31 mouse cellular contexts compared by ENCODE assay signal in genomic region chr6:53750539-53750938, GRCm38 (mm10).
"Had no signal": no experiment of that assay in that cellular context is flagged by ENCODE, and none has a peak within 500 bp of the region (broad histone marks: within the 10 kb centered on the region; RNA-seq: fewer than 3 reads in every experiment).

No protein-coding gene starts in this region.

- H3K4me1 ChIP-seq: limb, embryonic 10.5 days; limb, embryonic 12.5 days; limb, embryonic 15.5 days; liver, embryonic 12.5 days; liver, embryonic 13.5 days; liver, embryonic 15.5 days; lung, embryonic 15.5 days; megakaryocyte, embryonic 14.5 days; midbrain, embryonic 12.5 days; midbrain, embryonic 13.5 days; midbrain, embryonic 15.5 days; neural tube, embryonic 12.5 days had no signal

- H3K27me3 ChIP-seq: limb, embryonic 12.5 days; limb, embryonic 13.5 days; limb, embryonic 15.5 days; liver, embryonic 12.5 days; liver, embryonic 13.5 days; liver, embryonic 15.5 days; lung, embryonic 15.5 days; midbrain, embryonic 12.5 days; midbrain, embryonic 13.5 days; midbrain, embryonic 15.5 days; neural tube, embryonic 12.5 days had no signal

- H3K36me3 ChIP-seq: limb, embryonic 10.5 days; limb, embryonic 12.5 days; limb, embryonic 13.5 days; limb, embryonic 15.5 days; liver, embryonic 12.5 days; liver, embryonic 13.5 days; liver, embryonic 15.5 days; lung, embryonic 15.5 days; midbrain, embryonic 10.5 days; midbrain, embryonic 12.5 days; midbrain, embryonic 13.5 days; midbrain, embryonic 15.5 days; neural tube, embryonic 12.5 days had no signal

- H3K27ac ChIP-seq: left cerebral cortex, adult 2 months; limb, embryonic 10.5 days; limb, embryonic 12.5 days; limb, embryonic 13.5 days; limb, embryonic 15.5 days; liver, embryonic 12.5 days; liver, embryonic 13.5 days; liver, embryonic 14.5 days; liver, embryonic 15.5 days; lung, embryonic 15.5 days; macrophage; midbrain, embryonic 10.5 days; midbrain, embryonic 12.5 days; midbrain, embryonic 13.5 days; midbrain, embryonic 15.5 days; neural tube, embryonic 12.5 days had no signal

- H3K9ac ChIP-seq: limb, embryonic 12.5 days; limb, embryonic 13.5 days; limb, embryonic 15.5 days; liver, embryonic 12.5 days; liver, embryonic 13.5 days; liver, embryonic 14.5 days; liver, embryonic 15.5 days; liver, postnatal 0 days; lung, embryonic 14.5 days; lung, embryonic 15.5 days; midbrain, embryonic 12.5 days; midbrain, embryonic 13.5 days; midbrain, embryonic 15.5 days; neural tube, embryonic 12.5 days had no signal

- ATAC-seq: liver, embryonic 12.5 days; liver, postnatal 0 days; lung, postnatal 0 days; midbrain, embryonic 13.5 days; midbrain, embryonic 15.5 days had no signal

- DNase-seq: left cerebral cortex, postnatal 4 days; liver; liver, embryonic 13.5 days; liver, postnatal 0 days; lung, adult 18-20 months; lung, adult 2 months; lung, embryonic 14.5 days; lung, postnatal 10 days; lung, postnatal 14 days; lung, postnatal 36 days; lung, postnatal 4 days; midbrain, embryonic 14.5 days had no signal

- H3K4me2 ChIP-seq: limb, embryonic 12.5 days; limb, embryonic 13.5 days; limb, embryonic 15.5 days; liver, embryonic 11.5 days; liver, embryonic 12.5 days; liver, embryonic 13.5 days; liver, embryonic 15.5 days; lung, embryonic 14.5 days; lung, embryonic 15.5 days; midbrain, embryonic 12.5 days; midbrain, embryonic 13.5 days; midbrain, embryonic 15.5 days; neural tube, embryonic 12.5 days had no signal

- H3K9me3 ChIP-seq: limb, embryonic 10.5 days; limb, embryonic 12.5 days; limb, embryonic 13.5 days; limb, embryonic 15.5 days; liver, embryonic 12.5 days; liver, embryonic 13.5 days; liver, embryonic 15.5 days; lung, embryonic 15.5 days; midbrain, embryonic 10.5 days; midbrain, embryonic 12.5 days; midbrain, embryonic 13.5 days; midbrain, embryonic 15.5 days; neural tube, embryonic 12.5 days had no signal

- H3K4me3 ChIP-seq: left cerebral cortex, adult 2 months; limb, embryonic 10.5 days; limb, embryonic 12.5 days; limb, embryonic 13.5 days; limb, embryonic 15.5 days; liver, embryonic 12.5 days; liver, embryonic 13.5 days; liver, embryonic 15.5 days; lung, embryonic 15.5 days; megakaryocyte, embryonic 14.5 days; midbrain, embryonic 10.5 days; midbrain, embryonic 12.5 days; midbrain, embryonic 13.5 days; midbrain, embryonic 15.5 days; myocyte; neural tube, embryonic 12.5 days had no signal
